Mouse (Mus musculus) MEL (cell line): ENCODE measurements at regions not wholly inside any gene's neighbourhood (a gene's known extent, or its start where the extent isn't known, plus 50 kb on each side); places are given as distances from the start of the nearest gene placed in this dataset.

Source experiments
- DNase-seq: peaks from one replicate; pipeline ENCODE4 v3.0.0; 2011; ENCODE audit warnings: low read depth, low spot score
- H3K27ac ChIP-seq: 2 replicates; pipeline ENCODE4 v1.5.1; 2012; ENCODE audit warnings: low read depth, mild to moderate bottlenecking, control low read depth, low read length, moderate library complexity; ENCODE audit not compliant: control insufficient read depth
- H3K27me3 ChIP-seq, 2 experiments: fragments of 150-350 bp in 1 of 2; sonication (generic) in 1 of 2; 2 replicates each; pipeline ENCODE4 v1.6.1; 2012; ENCODE audit warnings: low read length in 2 of 2, mild to moderate bottlenecking in 2 of 2, improper control_type of control experiment in 1 of 2, moderate library complexity in 1 of 2; ENCODE audit not compliant: insufficient read depth in 2 of 2, control insufficient read depth in 1 of 2
- H3K36me3 ChIP-seq, 2 experiments: 2 replicates each; pipeline ENCODE4 v1.6.1; 2012 to 2014; ENCODE audit warnings: low read length in 2 of 2, improper control_type of control experiment in 1 of 2, inconsistent platforms in 1 of 2, mild to moderate bottlenecking in 1 of 2; ENCODE audit not compliant: insufficient read depth in 2 of 2, control insufficient read depth in 1 of 2
- H3K4me1 ChIP-seq, 2 experiments: fragments of 150-350 bp in 1 of 2; sonication (generic) in 1 of 2; 2 replicates each; pipeline ENCODE4 v1.6.1; 2012; ENCODE audit warnings: low read length in 2 of 2, improper control_type of control experiment in 1 of 2, mild to moderate bottlenecking in 1 of 2; ENCODE audit not compliant: insufficient read depth in 2 of 2, control insufficient read depth in 1 of 2
- H3K4me3 ChIP-seq, 2 experiments: fragments of 150-350 bp in 1 of 2; sonication (generic) in 1 of 2; 2 replicates each; pipeline ENCODE4 v1.5.1; 2012; ENCODE audit warnings: low read depth in 2 of 2, low read length in 2 of 2, mild to moderate bottlenecking in 2 of 2, moderate library complexity in 2 of 2, control low read depth in 1 of 2, improper control_type of control experiment in 1 of 2; ENCODE audit not compliant: control insufficient read depth in 1 of 2, insufficient read depth in 1 of 2
- H3K79me2 ChIP-seq: 2 replicates; pipeline ENCODE4 v1.6.1; 2012; ENCODE audit warnings: mild to moderate bottlenecking, low read length, moderate library complexity; ENCODE audit not compliant: control insufficient read depth, poor library complexity, insufficient read depth
- H3K9ac ChIP-seq: 2 replicates; pipeline ENCODE4 v1.6.1; 2012; ENCODE audit warnings: low read depth, mild to moderate bottlenecking, control low read depth, low read length, moderate library complexity; ENCODE audit not compliant: control insufficient read depth, poor library complexity, severe bottlenecking
- H3K9me3 ChIP-seq: fragments of 150-350 bp; sonication (generic); replicated peaks from 2 replicates; pipeline ENCODE4 v1.6.1; 2012; ENCODE audit warnings: mild to moderate bottlenecking, low read length, improper control_type of control experiment, moderate library complexity; ENCODE audit not compliant: insufficient read depth
- CHD1 ChIP-seq: IDR thresholded peaks from 2 replicates; pipeline ENCODE4 v1.6.1; 2012; ENCODE audit warnings: low read depth, mild to moderate bottlenecking, inconsistent platforms, low read length, improper control_type of control experiment
- CHD2 ChIP-seq: IDR thresholded peaks from 2 replicates; pipeline ENCODE4 v1.6.1; 2011; ENCODE audit warnings: low read length, improper control_type of control experiment
- E2F4 ChIP-seq: IDR thresholded peaks from 2 replicates; pipeline ENCODE4 v1.6.1; 2011; ENCODE audit warnings: low read depth, low read length, improper control_type of control experiment, borderline replicate concordance
- EP300 ChIP-seq, 2 experiments: IDR thresholded peaks; 2 replicates each; pipeline ENCODE4 v1.6.1; 2011; ENCODE audit warnings: improper control_type of control experiment in 2 of 2, low read length in 2 of 2, low read depth in 1 of 2, mild to moderate bottlenecking in 1 of 2
- JUND ChIP-seq: IDR thresholded peaks from 2 replicates; pipeline ENCODE4 v1.6.1; 2011; ENCODE audit warnings: low read depth, mild to moderate bottlenecking, improper control_type of control experiment, low read length
- KAT2A ChIP-seq: conservative IDR thresholded peaks from 2 replicates; pipeline ENCODE4 v1.6.1; 2012; ENCODE audit warnings: low read depth, low read length, improper control_type of control experiment, inconsistent platforms
- MAFK ChIP-seq: IDR thresholded peaks from 2 replicates; pipeline ENCODE4 v1.6.1; 2011; ENCODE audit warnings: low read depth, mild to moderate bottlenecking, low read length, improper control_type of control experiment, borderline replicate concordance
- MAX ChIP-seq: IDR thresholded peaks from 2 replicates; pipeline ENCODE4 v1.6.1; 2011; ENCODE audit warnings: low read length, improper control_type of control experiment
- MAZ ChIP-seq: IDR thresholded peaks from 2 replicates; pipeline ENCODE4 v1.6.1; 2012; ENCODE audit warnings: low read depth, mild to moderate bottlenecking, inconsistent platforms, low read length, improper control_type of control experiment
- MEF2A ChIP-seq: IDR thresholded peaks from 2 replicates; pipeline ENCODE4 v1.6.1; 2014; ENCODE audit warnings: low read depth, mild to moderate bottlenecking, inconsistent platforms, low read length, improper control_type of control experiment; ENCODE audit not compliant: poor library complexity, insufficient replicate concordance, severe bottlenecking; ENCODE audit errors: extremely low read depth
- MXI1 ChIP-seq: IDR thresholded peaks from 2 replicates; pipeline ENCODE4 v1.6.1; 2011; ENCODE audit warnings: mild to moderate bottlenecking, low read depth, low read length, improper control_type of control experiment
- MYB ChIP-seq: IDR thresholded peaks from 2 replicates; pipeline ENCODE4 v1.6.1; 2011; ENCODE audit warnings: mild to moderate bottlenecking, low read depth, low read length, improper control_type of control experiment
- MYC ChIP-seq: IDR thresholded peaks from 2 replicates; pipeline ENCODE4 v1.6.1; 2011; ENCODE audit warnings: low read depth, mild to moderate bottlenecking, low read length, improper control_type of control experiment, moderate library complexity
- NELFE ChIP-seq: IDR thresholded peaks from 2 replicates; pipeline ENCODE4 v1.6.1; 2011; ENCODE audit warnings: low read depth, low read length, improper control_type of control experiment
- POLR2A ChIP-seq, 2 experiments: IDR thresholded peaks; 2 replicates each; pipeline ENCODE4 v1.6.1; 2011 to 2012; ENCODE audit warnings: low read length in 2 of 2, mild to moderate bottlenecking in 2 of 2, control low read depth in 1 of 2, improper control_type of control experiment in 1 of 2, low read depth in 1 of 2, moderate library complexity in 1 of 2; ENCODE audit not compliant: control insufficient read depth in 1 of 2, insufficient read depth in 1 of 2, poor library complexity in 1 of 2
- POLR2AphosphoS5 ChIP-seq: IDR thresholded peaks from 2 replicates; pipeline ENCODE4 v1.6.1; 2012; ENCODE audit warnings: low read depth, borderline replicate concordance, mild to moderate bottlenecking, inconsistent platforms, low read length, moderate library complexity, mixed read lengths
- RAD21 ChIP-seq: IDR thresholded peaks from 2 replicates; pipeline ENCODE4 v1.6.1; 2011; ENCODE audit warnings: mild to moderate bottlenecking, low read depth, low read length, improper control_type of control experiment
- TBP ChIP-seq: IDR thresholded peaks from 2 replicates; pipeline ENCODE4 v1.8.0; 2011; ENCODE audit warnings: low read depth, low read length, improper control_type of control experiment
- UBTF ChIP-seq: IDR thresholded peaks from 2 replicates; pipeline ENCODE4 v1.6.1; 2012; ENCODE audit warnings: low read depth, mild to moderate bottlenecking, inconsistent platforms, low read length, improper control_type of control experiment, moderate library complexity, borderline replicate concordance; ENCODE audit not compliant: insufficient read depth
- USF1 ChIP-seq: IDR thresholded peaks from 2 replicates; pipeline ENCODE4 v1.6.1; 2014; ENCODE audit warnings: low read depth, mild to moderate bottlenecking, inconsistent platforms, low read length, improper control_type of control experiment, moderate library complexity
- USF2 ChIP-seq, 2 experiments: IDR thresholded peaks; 2 replicates each; pipeline ENCODE4 v1.6.1; 2011 to 2012; ENCODE audit warnings: improper control_type of control experiment in 2 of 2, low read length in 2 of 2, borderline replicate concordance in 1 of 2, inconsistent platforms in 1 of 2, low read depth in 1 of 2, mild to moderate bottlenecking in 1 of 2; ENCODE audit not compliant: insufficient read depth in 1 of 2
- ZMIZ1 ChIP-seq: IDR thresholded peaks from 2 replicates; pipeline ENCODE4 v1.6.1; 2012; ENCODE audit warnings: low read depth, mild to moderate bottlenecking, inconsistent platforms, low read length, improper control_type of control experiment, moderate library complexity
- ZNF384 ChIP-seq: IDR thresholded peaks from 2 replicates; pipeline ENCODE4 v1.6.1; 2012; ENCODE audit warnings: low read depth, mild to moderate bottlenecking, inconsistent platforms, low read length, improper control_type of control experiment

GRCm38 (mm10) chr12:71628796-71629195 lies 202.1 kb upstream of the Daam1 start:
- DNase-seq: no peak
- Histone ChIP-seq H3K27ac (no peak overlapping the region), H3K79me2 (no peaks in the 10 kb centered on the region), H3K9ac (no peak overlapping the region), H3K4me1 (no peaks in the 10 kb centered on the region), H3K36me3 (no peaks in the 10 kb centered on the region), H3K4me3 (no peak overlapping the region), H3K27me3 (no peaks in the 10 kb centered on the region), H3K9me3 (no peaks in the 10 kb centered on the region)
- no peak for TF ChIP-seq MAX
- no peak for TF ChIP-seq NELFE
- TF ChIP-seq MYC: no peak

GRCm38 (mm10) chr12:71630386-71630785 lies 200.5 kb upstream of the Daam1 start:
- no peak overlapping the region for H3K27ac ChIP-seq
- no peak for TF ChIP-seq E2F4
- TF ChIP-seq USF1: no peak
- TF ChIP-seq UBTF: no peak
- no peak for TF ChIP-seq MYB
- TF ChIP-seq USF2 (IDR thresholded peaks at IDR 0.05; ENCODE audit: borderline replicate concordance in 1 of 2, insufficient read depth in 1 of 2, low read depth in 1 of 2, low read length in 2 of 2): no peak
- no peak for TF ChIP-seq ZMIZ1
- TF ChIP-seq TBP: no peak
- TF ChIP-seq JUND: no peak
- no peak for TF ChIP-seq KAT2A
- TF ChIP-seq ZNF384: no peak
- no peak for TF ChIP-seq POLR2AphosphoS5
- TF ChIP-seq EP300 (IDR thresholded peaks at IDR 0.05; ENCODE audit: low read depth in 1 of 2, low read length in 2 of 2): no peak
- no peak for TF ChIP-seq CHD2
- TF ChIP-seq POLR2A (IDR thresholded peaks at IDR 0.05; ENCODE audit: control insufficient read depth in 1 of 2, insufficient read depth in 1 of 2, low read depth in 1 of 2, low read length in 2 of 2, poor library complexity in 1 of 2): no peak
- TF ChIP-seq MAZ: no peak
- no peaks in the 10 kb centered on the region for H3K9me3 ChIP-seq
- H3K27me3 ChIP-seq: no peaks in the 10 kb centered on the region
- no peaks in the 10 kb centered on the region for H3K36me3 ChIP-seq
- DNase-seq: no peak
- H3K9ac ChIP-seq: no peak overlapping the region
- H3K4me1 ChIP-seq: no peaks in the 10 kb centered on the region
- H3K79me2 ChIP-seq: no peaks in the 10 kb centered on the region
- H3K4me3 ChIP-seq: no peak overlapping the region

GRCm38 (mm10) chr12:71636300-71636699 lies 194.6 kb upstream of the Daam1 start:
- DNase-seq: no peak
- Histone ChIP-seq H3K36me3 (no peaks in the 10 kb centered on the region), H3K27me3 (no peaks in the 10 kb centered on the region), H3K9ac (no peak overlapping the region), H3K4me1 (no peaks in the 10 kb centered on the region), H3K4me3 (no peak overlapping the region), H3K27ac (no peak overlapping the region), H3K79me2 (no peaks in the 10 kb centered on the region), H3K9me3 (no peaks in the 10 kb centered on the region)
- TF ChIP-seq RAD21 (no peak), MAFK (no peak), CHD1 (no peak), E2F4 (no peak), MXI1 (no peak), MEF2A (no peak)
